Mouse (Mus musculus) testis, postnatal 10 days (tissue): ENCODE data around the gene Aifm3.
"Not testable (repeated sequence)": the region's sequence is repeated elsewhere in the genome, so short reads cannot be mapped to it uniquely, and the experiment has no call there.

ENCODE experiments used
- DNase-seq: peaks from one replicate; pipeline ENCODE4 v3.0.0; 2021; ENCODE audit warnings: low spot score

The Aifm3 gene

DNA sequence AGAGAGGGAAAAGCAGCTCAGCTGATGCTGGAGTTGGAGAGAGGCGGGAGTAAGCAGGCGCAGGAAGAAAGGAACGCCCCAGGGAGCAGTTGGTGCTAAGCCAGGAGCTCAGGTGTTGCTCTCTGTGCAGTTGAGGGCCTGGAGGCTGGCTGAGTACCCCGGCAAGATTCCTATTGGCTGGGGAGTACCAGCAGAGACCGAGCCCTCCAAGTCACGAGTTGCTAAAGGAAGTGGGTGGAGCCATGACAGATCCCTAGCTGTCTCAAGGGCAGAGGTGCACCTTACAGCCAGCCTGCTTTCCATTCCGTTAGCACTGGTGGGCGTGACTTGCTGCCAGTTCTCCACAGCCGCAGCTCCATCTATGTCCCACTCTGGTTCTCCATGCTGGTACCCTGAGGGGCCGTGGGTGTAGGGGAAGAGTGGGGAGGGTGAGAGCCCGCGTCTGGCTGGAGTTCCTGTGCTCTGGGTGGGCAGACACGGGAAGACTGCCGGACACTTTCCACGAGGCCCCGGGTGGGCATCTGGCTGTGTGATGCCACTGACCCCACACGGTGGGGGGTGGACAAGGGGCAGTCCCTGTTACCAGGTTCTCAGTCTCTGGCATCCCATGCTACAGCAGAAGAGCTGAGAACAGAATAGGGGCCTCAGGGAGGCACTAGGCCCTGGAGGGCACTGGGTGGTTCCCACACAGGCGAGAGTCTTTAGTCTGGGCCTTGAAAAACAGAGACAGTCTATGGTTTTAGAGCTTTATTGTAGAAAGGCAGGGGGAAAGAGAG lies 64.7 kb downstream of the Aifm3 start:
- no peak for DNase-seq

- not testable (repeated sequence) for DNase-seq
Measured at GRCm38 (mm10) chr16:17554702-17555101, 65.3 kb downstream of the Aifm3 start.

DNA sequence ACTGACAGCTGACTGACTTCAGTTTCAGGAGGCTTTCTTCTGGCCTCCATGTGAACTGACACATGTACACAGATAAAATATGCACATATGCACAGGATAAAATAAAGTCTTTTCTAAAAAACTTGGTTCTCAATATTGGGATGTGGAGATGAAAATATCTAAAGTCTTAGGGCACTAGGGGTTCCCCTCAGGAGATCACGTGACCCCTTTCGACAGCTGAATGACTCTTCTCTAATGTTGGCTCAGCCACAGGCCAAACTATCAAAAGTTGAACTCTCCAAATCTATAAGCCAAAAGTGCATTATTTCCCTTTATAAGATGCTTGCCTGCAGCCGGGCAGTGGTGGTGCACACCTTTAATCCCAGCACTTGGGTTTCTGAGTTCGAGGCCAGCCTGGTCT lies 66.8 kb downstream of the Aifm3 start:
- DNase-seq, result no peak

DNA sequence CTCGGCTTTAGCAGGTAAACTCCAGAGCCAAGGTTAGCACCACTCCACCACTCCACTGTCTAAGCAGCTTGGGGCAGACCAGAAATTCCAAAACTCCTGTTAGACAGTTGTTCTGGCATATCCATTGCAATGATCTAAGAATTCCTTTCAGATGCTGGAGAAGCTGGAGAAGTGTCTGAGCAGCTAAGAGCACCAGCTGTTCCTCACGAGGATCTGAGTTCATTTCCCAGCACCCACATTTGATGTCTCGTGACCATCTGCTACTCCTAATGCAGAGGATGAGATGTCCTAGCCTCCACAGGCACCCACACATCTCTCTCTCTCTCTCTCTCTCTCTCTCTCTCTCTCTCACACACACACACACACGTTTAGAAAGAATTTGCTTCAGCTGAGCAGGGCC lies 67.5 kb downstream of the Aifm3 start:
- DNase-seq, result no peak
